Mouse (Mus musculus) kidney, adult 2 months (tissue): ENCODE measurements around the gene Mia.
A peak's percentile ranks its signal among the peaks of the same experiment; 100 is the strongest.

Source experiments
- CTCF ChIP-seq: fragments of 200-500 bp; conservative IDR thresholded peaks from 2 replicates; pipeline ENCODE4 v1.5.1; 2011; ENCODE audit warnings: low read depth, mild to moderate bottlenecking, control low read depth, low read length, moderate library complexity, mixed read lengths; ENCODE audit not compliant: insufficient read depth, insufficient read length
- POLR2A ChIP-seq: fragments of 200-500 bp; IDR thresholded peaks from one replicate; pipeline ENCODE4 v1.6.1; 2011; ENCODE audit warnings: low read depth, low read length, control low read depth

GRCm38 (mm10) chr7:27184964-27185363 lies 4.0 kb upstream of the Mia start:
- peak; percentile 80 for TF ChIP-seq CTCF
- TF ChIP-seq POLR2A = no peak
